8 mouse cellular contexts compared by ENCODE assay signal in genomic region chr10:71159676-71160235, GRCm38 (mm10). TPM values are rescaled to one million over a fixed set of nuclear protein-coding genes. Genes with fewer than 3 reads are reported as not detected.
A peak's percentile ranks its signal among the peaks of the same experiment; 100 is the strongest.
DNase-seq lines count a peak whose midpoint lies in the region; ATAC-seq and TF ChIP-seq lines count a peak whose summit lies in the region.

TSS of gene Bicc1 (minus strand) at chr10:71159700.

- in situ Hi-C loops in Patski (cut with MboI; ENCODE audit: low pct_unique_long_range_greater_than_20kb) = loop anchor here (5.0 kb wide), 1 partner anchor 37 kb away; no protein-coding TSS in a partner anchor

- ATAC-seq in Patski = peak; percentile 78
- peak; percentile 90 for ATAC-seq in forebrain, embryonic 11.5 days (replicated peaks; ENCODE audit: low FRiP score)
- ATAC-seq in stomach, embryonic 15.5 days (ENCODE audit: insufficient read depth, low FRiP score, low read depth) = peak; percentile 85

- peaks cover 2% of the 10 kb centered on the region for H3K4me1 ChIP-seq in ES-Bruce4 (ENCODE audit: control insufficient read depth, insufficient read depth, low read length)
- no peaks in the 10 kb centered on the region for H3K4me1 ChIP-seq in forebrain, embryonic 11.5 days (replicated peaks; ENCODE audit: control insufficient read depth, insufficient read depth, low read length)
- no peaks in the 10 kb centered on the region for H3K4me1 ChIP-seq in stomach, embryonic 15.5 days

- peaks cover 26% of the 10 kb centered on the region for H3K27me3 ChIP-seq in ES-Bruce4 (ENCODE audit: control insufficient read depth, insufficient read depth, low read length, poor library complexity, severe bottlenecking)
- no peaks in the 10 kb centered on the region for H3K27me3 ChIP-seq in Patski
- peaks cover 6% of the 10 kb centered on the region; the same call in 1 of the 2 replicates for H3K27me3 ChIP-seq in forebrain, embryonic 11.5 days (ENCODE audit: control insufficient read depth, insufficient read depth, low read length)
- H3K27me3 ChIP-seq in stomach, embryonic 15.5 days (replicated peaks) = peaks cover 12% of the 10 kb centered on the region; the same call in 1 of the 2 replicates

- peak within 1 kb of the TSS; percentile 97 for H3K4me2 ChIP-seq in forebrain, embryonic 11.5 days (ENCODE audit: low read depth, low read length, severe bottlenecking)
- peak within 1 kb of the TSS; percentile 89 for H3K4me2 ChIP-seq in stomach, embryonic 15.5 days

- POLR2A ChIA-PET in Patski (lab: Charles Lee) = interaction anchor here (0.7 to 4.2 kb wide), 5 partner anchors 13 to 228 kb away, joined by 3 to 33 read pairs (median 3); no protein-coding TSS in a partner anchor

- no peak for TF ChIP-seq EP300 in ES-Bruce4 (IDR thresholded peaks at IDR 0.05; ENCODE audit: insufficient read depth, low read depth, low read length)

- no peaks in the 10 kb centered on the region for H3K36me3 ChIP-seq in ES-Bruce4 (ENCODE audit: control insufficient read depth, insufficient read depth, low read length, poor library complexity, severe bottlenecking)
- H3K36me3 ChIP-seq in forebrain, embryonic 11.5 days (ENCODE audit: control insufficient read depth, insufficient read depth, low read length) = no peaks in the 10 kb centered on the region
- H3K36me3 ChIP-seq in stomach, embryonic 15.5 days = no peaks in the 10 kb centered on the region

- H3K9ac ChIP-seq in ES-Bruce4 (ENCODE audit: low read depth, poor library complexity, severe bottlenecking) = peak within 1 kb of the TSS; percentile 70
- H3K9ac ChIP-seq in forebrain, embryonic 11.5 days (ENCODE audit: low read length) = peak within 1 kb of the TSS; percentile 72
- H3K9ac ChIP-seq in stomach, embryonic 15.5 days = peak within 1 kb of the TSS; percentile 71

- peak within 1 kb of the TSS; percentile 91 for H3K4me3 ChIP-seq in ES-Bruce4 (ENCODE audit: low read depth, low read length)
- peak within 1 kb of the TSS; percentile 62 for H3K4me3 ChIP-seq in forebrain, embryonic 11.5 days (ENCODE audit: low read depth, low read length)
- H3K4me3 ChIP-seq in stomach, embryonic 15.5 days (replicated peaks) = peak within 1 kb of the TSS; percentile 71

- DNase-seq in Patski (ENCODE audit: low read depth, low spot score) = no peak
- DNase-seq in forebrain, embryonic 11.5 days (ENCODE audit: low spot score) = peak; percentile 80
- peak; percentile 51 to 71 for DNase-seq in heart, postnatal 10 days
- peak; percentile 23 to 48 for DNase-seq in left cerebral cortex, postnatal 36 days (ENCODE audit: low spot score in 2 of 2)
- DNase-seq in mesoderm, embryonic 11.5 days (ENCODE audit: low read depth, low spot score) = peak; percentile 50
- no peak for DNase-seq in spleen, postnatal 36 days (ENCODE audit: low spot score in 2 of 2)

- 2% methylated on average over 30 of the region's 69 CpGs for WGBS in forebrain, embryonic 11.5 days
- WGBS in stomach, embryonic 15.5 days = 2% methylated on average over 45 of the region's 69 CpGs

- no peak for TF ChIP-seq POLR2A in ES-Bruce4 (IDR thresholded peaks at IDR 0.05; ENCODE audit: insufficient read depth, low read length)

- no peaks in the 10 kb centered on the region; the same call in 1 of the 2 replicates for H3K9me3 ChIP-seq in ES-Bruce4 (replicated peaks; ENCODE audit: control insufficient read depth, insufficient read depth, low read length, poor library complexity, severe bottlenecking)
- no peaks in the 10 kb centered on the region for H3K9me3 ChIP-seq in forebrain, embryonic 11.5 days (ENCODE audit: control insufficient read depth, low read length)
- no peaks in the 10 kb centered on the region for H3K9me3 ChIP-seq in stomach, embryonic 15.5 days

- CTCF ChIA-PET in Patski (lab: Charles Lee) = interaction anchor here (1.4 kb wide), 1 partner anchor 12 kb away, joined by 3 read pairs; no protein-coding TSS in a partner anchor

- TF ChIP-seq CTCF in ES-Bruce4 (IDR thresholded peaks at IDR 0.05; ENCODE audit: low read depth, low read length) = no peak
- TF ChIP-seq CTCF in Patski (IDR thresholded peaks at IDR 0.05) = no peak

- H3K27ac ChIP-seq in ES-Bruce4 (ENCODE audit: insufficient read depth, low read length) = no peak within 1 kb of the TSS
- H3K27ac ChIP-seq in forebrain, embryonic 11.5 days (ENCODE audit: low read depth, low read length) = no peak within 1 kb of the TSS
- peak within 1 kb of the TSS; percentile 76 for H3K27ac ChIP-seq in stomach, embryonic 15.5 days

- intact Hi-C loops in heart, postnatal 10 days (cut with DNase I) = loop anchor here (5.0 kb wide), 2 partner anchors 37 to 97 kb away; no protein-coding TSS in a partner anchor
- intact Hi-C loops in left cerebral cortex, postnatal 36 days (cut with DNase I) = no loop called here

RNA-seq across cellular contexts. Expression of gene Bicc1, which starts in this region (rescaled TPM):
- polyA plus RNA-seq in ES-Bruce4 (2011; ENCODE audit: insufficient read depth, insufficient read length, low read depth, missing spikeins) (1.6 and 2.5 TPM in 2 replicates), Patski (2021) (384 TPM)
- 6.5 and 7.0 TPM in 2 replicates for polyA plus RNA-seq in forebrain, embryonic 11.5 days (2014; fragmentation: Nextera tagmentation; extraction: Ambion mirVana)
- 10 to 100 TPM; 33.6 to 36.8 TPM for total RNA-seq in heart, postnatal 10 days (2021)
- 1 to 10 TPM; 4.2 to 5.6 TPM for total RNA-seq in left cerebral cortex, postnatal 36 days (2021)
- polyA plus RNA-seq in stomach, embryonic 15.5 days (2015; fragmentation: Nextera tagmentation; extraction: Ambion mirVana) = 23.1 and 26.9 TPM in 2 replicates

Comparison
In these comparisons a context has a peak if more than half of its experiments do, and no peak if none do; other contexts are left out.
1. RNA of gene Bicc1 (total RNA-seq): 33.6 to 36.8 TPM in heart, postnatal 10 days; 4.2 to 5.6 TPM in left cerebral cortex, postnatal 36 days; every median in the first group is over 4 times any median in the second.
2. RNA of gene Bicc1 (polyA plus RNA-seq): 384 TPM in Patski (single experiment); 23.1 to 26.9 TPM in stomach, embryonic 15.5 days, 6.5 to 7.0 TPM in forebrain, embryonic 11.5 days and 1.6 to 2.5 TPM in ES-Bruce4; every median in the first group is over 10 times any median in the second.
3. DNase-seq: peak in forebrain, embryonic 11.5 days (single experiment), heart, postnatal 10 days (2 of 2), left cerebral cortex, postnatal 36 days (2 of 2) and mesoderm, embryonic 11.5 days (single experiment); none in Patski (single experiment) and spleen, postnatal 36 days (0 of 2).
4. Peak in every context shown above with its lines, with median percentiles within 50 percentile points of each other: H3K4me3 ChIP-seq, H3K9ac ChIP-seq and ATAC-seq.